Mouse (Mus musculus) liver, adult 2 months (tissue): ENCODE data around the gene Ifi47. TPM values are rescaled to one million over a fixed set of nuclear protein-coding genes. Genes with fewer than 3 reads are reported as not detected.

ENCODE experiments used
- DNase-seq: peaks from one replicate; pipeline ENCODE4 v3.0.0-alpha.2; 2011; ENCODE audit warnings: low read depth, low spot score; ENCODE audit errors: extremely low read depth
- H3K27ac ChIP-seq: fragments of 200-500 bp; replicated peaks from 2 replicates; pipeline ENCODE4 v1.5.1; 2012; ENCODE audit warnings: low read depth, mild to moderate bottlenecking, control low read depth, inconsistent platforms, low read length; ENCODE audit not compliant: insufficient read depth
- H3K27me3 ChIP-seq: fragments of 200-500 bp; 2 replicates; pipeline ENCODE4 v1.6.1; 2012; ENCODE audit warnings: mild to moderate bottlenecking, moderate library complexity, low read length, inconsistent platforms; ENCODE audit not compliant: control insufficient read depth, insufficient read depth
- H3K36me3 ChIP-seq: fragments of 200-500 bp; 2 replicates; pipeline ENCODE4 v1.6.1; 2012; ENCODE audit warnings: low read length, inconsistent platforms; ENCODE audit not compliant: control insufficient read depth, insufficient read depth
- H3K4me1 ChIP-seq: fragments of 200-500 bp; 2 replicates; pipeline ENCODE4 v1.6.1; 2011; ENCODE audit warnings: low read length; ENCODE audit not compliant: control insufficient read depth, insufficient read depth
- H3K4me3 ChIP-seq: fragments of 200-500 bp; 2 replicates; pipeline ENCODE4 v1.5.1; 2011; ENCODE audit warnings: low read depth, mild to moderate bottlenecking, control low read depth, low read length, moderate library complexity; ENCODE audit not compliant: insufficient read depth
- H3K79me2 ChIP-seq: fragments of 200-500 bp; 2 replicates; pipeline ENCODE4 v1.6.1; 2012; ENCODE audit warnings: inconsistent platforms, mild to moderate bottlenecking, low read length, moderate library complexity; ENCODE audit not compliant: control insufficient read depth, insufficient read depth
- H3K9ac ChIP-seq: fragments of 200-500 bp; 2 replicates; pipeline ENCODE4 v1.6.1; 2012; ENCODE audit warnings: low read depth, mild to moderate bottlenecking, control low read depth, inconsistent platforms, low read length
- CTCF ChIP-seq: fragments of 200-500 bp; IDR thresholded peaks from 2 replicates; pipeline ENCODE4 v1.5.1; 2011; ENCODE audit warnings: low read depth, low read length, control low read depth
- POLR2A ChIP-seq: fragments of 200-500 bp; IDR thresholded peaks from 2 replicates; pipeline ENCODE4 v1.6.1; 2011; ENCODE audit warnings: low read length, control low read depth; ENCODE audit not compliant: insufficient read depth; ENCODE audit errors: extremely low read depth
- WGBS: fragments of 180-500 bp; shearing (Covaris S2); methylation state at CpG from one replicate; pipeline ENCODE4 v1.1.7; 2018; 5-methylcytosine and 5-hydroxymethylcytosine counted together
- polyA plus RNA-seq: library from polyadenylated mRNA; depleted of rRNA; stranded (reverse); fragments of >200 nt; gene quantifications from 2 replicates; pipeline ENCODE4 v1.2.3, GENCODE M21; 2012
- total RNA-seq: library from RNA; depleted of rRNA; stranded (reverse); fragments of >200 nt; gene quantifications from 2 replicates; pipeline ENCODE4 v1.2.3, GENCODE M21; 2014

The Ifi47 gene
- total and polyA plus RNA-seq, 2 experiments, result 12.7 to 21.3 TPM

GRCm38 (mm10) chr11:49092053-49092586 is 15.7 kb downstream of the Ifi47 start:
- H3K9ac ChIP-seq, result no peak overlapping the region
- no peak overlapping the region for H3K4me3 ChIP-seq
- H3K79me2 ChIP-seq, result no peaks in the 10 kb centered on the region; the same call in 1 of the 2 replicates
- peaks cover 6% of the 10 kb centered on the region for H3K36me3 ChIP-seq
- H3K4me1 ChIP-seq, result peaks cover 18% of the 10 kb centered on the region
- DNase-seq, result no peak
- 100% methylated on average over 1 of the region's 1 CpGs for WGBS
- TF ChIP-seq CTCF (no peak), POLR2A (no peak)
- H3K27ac ChIP-seq, result no peak overlapping the region
- H3K27me3 ChIP-seq, result no peaks in the 10 kb centered on the region

DNA sequence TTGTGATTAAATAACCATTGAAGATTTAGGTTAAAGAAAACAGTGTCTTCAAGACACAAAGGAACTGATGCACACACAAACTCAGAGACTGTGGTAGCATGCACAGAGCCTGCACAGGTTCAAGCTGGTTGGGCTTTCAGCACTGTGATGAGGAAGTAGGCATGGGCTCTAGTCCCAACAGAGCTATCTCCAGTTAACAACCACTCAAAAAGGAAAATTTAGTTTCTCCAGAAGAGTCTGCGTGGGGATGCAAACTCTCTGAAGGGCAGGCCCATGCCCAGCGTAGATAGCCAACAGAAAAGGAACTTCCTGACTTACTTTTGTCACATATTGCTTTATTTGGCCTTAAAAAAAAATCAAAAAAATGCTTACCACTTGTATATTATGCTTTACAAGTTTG is 16.4 kb downstream of the Ifi47 start:
- Histone ChIP-seq H3K9ac (no peak overlapping the region), H3K36me3 (peaks cover 6% of the 10 kb centered on the region), H3K4me1 (peaks cover 17% of the 10 kb centered on the region), H3K27me3 (no peaks in the 10 kb centered on the region), H3K27ac (no peak overlapping the region), H3K79me2 (no peaks in the 10 kb centered on the region; the same call in 1 of the 2 replicates), H3K4me3 (no peak overlapping the region)
- TF ChIP-seq CTCF, result no peak
- TF ChIP-seq POLR2A, result no peak
- 88% methylated on average over 2 of the region's 2 CpGs for WGBS
- DNase-seq, result no peak

DNA sequence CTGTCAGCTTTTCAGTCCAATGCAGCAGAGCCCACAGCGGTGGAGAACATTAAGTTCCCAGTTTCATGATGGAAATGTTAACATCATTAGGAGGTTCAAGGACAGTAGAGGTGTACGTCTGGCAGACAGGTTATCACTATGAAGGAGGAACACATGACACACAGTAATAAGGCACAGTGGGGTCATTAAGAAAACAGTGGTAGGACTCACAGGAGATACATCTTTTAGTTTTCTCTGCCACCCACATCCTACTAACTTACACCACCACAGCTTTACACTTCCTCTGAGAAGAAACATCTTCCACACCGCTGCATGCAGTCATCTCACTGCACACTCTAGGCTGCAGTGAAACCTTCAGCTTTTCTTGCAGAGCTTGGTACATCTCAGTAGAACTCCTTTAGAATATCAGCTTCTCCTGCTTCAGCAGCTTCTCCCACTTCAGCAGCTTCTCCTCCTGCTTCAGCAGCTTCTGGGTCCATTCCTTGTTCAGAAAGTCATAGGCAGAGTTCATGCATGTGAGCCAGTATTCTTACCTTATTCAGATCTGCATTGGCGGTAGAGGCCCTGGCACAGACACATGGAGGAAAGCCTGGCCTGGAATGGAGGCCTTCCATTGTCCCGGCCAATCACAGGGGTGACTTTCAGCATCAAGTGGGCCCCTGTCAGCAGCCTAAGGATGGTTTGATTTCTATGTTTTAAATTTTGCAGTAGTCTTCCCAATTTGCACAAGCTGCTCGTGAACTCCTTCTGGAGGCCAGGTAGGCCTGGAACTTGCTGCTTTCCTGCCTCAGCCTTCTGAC is 17.7 kb downstream of the Ifi47 start:
- Histone ChIP-seq H3K27me3 (no peaks in the 10 kb centered on the region), H3K27ac (no peak overlapping the region), H3K79me2 (no peaks in the 10 kb centered on the region; the same call in 1 of the 2 replicates), H3K4me1 (peaks cover 16% of the 10 kb centered on the region), H3K9ac (no peak overlapping the region), H3K36me3 (peaks cover 8% of the 10 kb centered on the region), H3K4me3 (no peak overlapping the region)
- 77% methylated on average over 6 of the region's 6 CpGs for WGBS
- no peak for TF ChIP-seq POLR2A
- TF ChIP-seq CTCF, result no peak
- DNase-seq, result no peak

DNA sequence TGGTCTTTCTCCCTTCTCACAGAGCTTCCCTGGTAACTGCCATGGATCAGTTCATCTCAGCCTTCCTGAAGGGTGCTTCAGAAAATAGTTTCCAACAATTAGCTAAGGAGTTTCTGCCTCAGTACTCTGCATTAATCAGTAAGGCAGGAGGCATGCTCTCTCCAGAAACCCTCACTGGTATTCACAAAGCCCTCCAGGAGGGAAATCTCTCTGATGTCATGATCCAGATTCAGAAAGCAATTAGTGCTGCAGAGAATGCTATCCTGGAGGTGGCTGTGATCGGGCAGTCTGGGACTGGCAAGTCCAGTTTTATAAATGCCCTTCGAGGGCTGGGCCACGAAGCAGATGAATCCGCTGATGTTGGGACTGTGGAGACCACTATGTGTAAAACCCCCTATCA is 19.0 kb downstream of the Ifi47 start:
- Histone ChIP-seq H3K27ac (no peak overlapping the region), H3K79me2 (no peaks in the 10 kb centered on the region; the same call in 1 of the 2 replicates), H3K4me3 (no peak overlapping the region), H3K4me1 (peaks cover 10% of the 10 kb centered on the region), H3K27me3 (no peaks in the 10 kb centered on the region), H3K9ac (no peak overlapping the region), H3K36me3 (peaks cover 8% of the 10 kb centered on the region)
- WGBS, result 98% methylated on average over 4 of the region's 4 CpGs
- no peak for TF ChIP-seq CTCF
- no peak for TF ChIP-seq POLR2A
- DNase-seq, result no peak

DNA sequence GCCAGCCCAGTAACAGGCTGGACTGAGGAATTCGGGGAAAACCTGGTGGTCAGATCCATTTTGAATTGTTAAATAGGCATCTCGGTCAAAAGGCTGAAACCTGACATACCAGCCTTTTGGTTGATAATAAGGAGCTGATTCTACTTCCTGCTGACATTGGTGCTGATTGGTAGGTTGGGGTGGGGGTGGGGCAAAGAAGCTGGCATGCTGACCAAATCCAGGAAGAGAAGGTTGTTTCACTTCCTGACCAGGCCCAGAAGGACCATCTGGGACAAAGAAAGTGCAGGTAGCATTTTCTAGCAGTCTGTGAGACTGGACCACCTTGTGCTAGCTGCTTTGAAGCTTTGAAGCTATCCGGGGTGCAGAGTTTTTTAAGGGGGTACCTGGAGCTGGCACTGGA is 24.0 kb downstream of the Ifi47 start:
- peaks cover 6% of the 10 kb centered on the region for H3K36me3 ChIP-seq
- no peak for TF ChIP-seq POLR2A
- no peak for TF ChIP-seq CTCF
- no peak overlapping the region for H3K4me3 ChIP-seq
- H3K4me1 ChIP-seq, result peaks cover 5% of the 10 kb centered on the region
- H3K79me2 ChIP-seq, result no peaks in the 10 kb centered on the region; the same call in 1 of the 2 replicates
- no peak overlapping the region for H3K9ac ChIP-seq
- no peak for DNase-seq
- H3K27me3 ChIP-seq, result no peaks in the 10 kb centered on the region
- WGBS, result 90% methylated on average over 3 of the region's 3 CpGs
- no peak overlapping the region for H3K27ac ChIP-seq

DNA sequence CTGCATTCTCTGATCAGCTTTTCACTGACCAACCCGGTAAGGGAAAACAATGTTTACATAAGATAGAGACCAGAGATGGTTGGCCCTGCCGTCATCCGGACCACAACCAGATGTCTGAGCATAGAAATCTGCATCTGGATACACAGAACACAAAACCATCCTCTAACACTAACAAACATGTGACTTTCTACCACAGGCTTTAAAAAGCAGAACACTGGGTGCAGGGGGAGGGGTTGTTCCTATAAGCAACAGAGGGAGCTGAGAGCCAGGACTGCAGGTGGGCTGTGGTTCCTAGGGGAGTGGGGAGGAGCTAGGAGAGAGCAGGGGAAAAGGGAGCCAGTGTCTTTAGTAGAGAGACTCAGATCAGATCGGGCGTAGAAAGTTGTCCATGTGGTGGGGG is 25.1 kb downstream of the Ifi47 start:
- Histone ChIP-seq H3K79me2 (no peaks in the 10 kb centered on the region), H3K4me1 (peaks cover 5% of the 10 kb centered on the region; the same call in 1 of the 2 replicates), H3K27me3 (no peaks in the 10 kb centered on the region), H3K27ac (no peak overlapping the region), H3K36me3 (peaks cover 5% of the 10 kb centered on the region), H3K9ac (no peak overlapping the region), H3K4me3 (no peak overlapping the region)
- TF ChIP-seq POLR2A, result no peak
- no peak for TF ChIP-seq CTCF
- DNase-seq, result no peak
- WGBS, result 61% methylated on average over 5 of the region's 5 CpGs
